In the genomic region with DNA sequence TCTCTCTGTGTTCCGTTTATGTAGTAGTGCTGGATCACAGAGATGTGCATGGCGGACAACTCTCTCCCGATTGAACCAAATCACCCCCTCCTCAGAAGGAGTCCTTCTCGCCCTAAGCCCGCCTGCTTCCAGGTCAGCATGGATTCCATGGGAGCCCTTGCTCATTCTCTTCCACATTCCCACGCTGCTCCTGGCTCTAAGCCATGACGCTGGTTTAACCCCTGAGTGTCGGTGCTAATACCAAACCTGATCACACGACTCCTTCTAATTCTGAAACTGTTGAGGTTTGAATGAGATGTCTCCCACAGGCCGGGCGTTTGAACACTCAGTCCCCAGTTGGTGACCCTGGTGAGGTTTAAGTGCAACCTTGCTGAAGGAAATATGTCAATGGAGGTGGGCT, we compare ENCODE assay signal across 15 mouse cellular contexts. TPM values are rescaled to one million over a fixed set of nuclear protein-coding genes. Genes with fewer than 3 reads are reported as not detected.
DNase-seq lines count a peak whose midpoint lies in the region; ATAC-seq and TF ChIP-seq lines count a peak whose summit lies in the region.
"Had no signal": no experiment of that assay in that cellular context is flagged by ENCODE, and none has a peak within 500 bp of the region (broad histone marks: within the 10 kb centered on the region; RNA-seq: fewer than 3 reads in every experiment).

No protein-coding gene starts in this region.

- H3K4me3 ChIP-seq in hindbrain, postnatal 0 days (ENCODE audit: low read length): no peak overlapping the region
- no peak overlapping the region for H3K4me3 ChIP-seq in hindbrain, embryonic 13.5 days
- no peak overlapping the region for H3K4me3 ChIP-seq in liver, embryonic 13.5 days (replicated peaks)
- H3K4me3 ChIP-seq: forebrain, embryonic 15.5 days; intestine, embryonic 15.5 days; midbrain, embryonic 13.5 days; myocyte had no signal

- TF ChIP-seq CTCF in hindbrain, postnatal 0 days (IDR thresholded peaks at IDR 0.05; ENCODE audit: low read depth): no peak

- 49% methylated on average over 11 of the region's 11 CpGs for WGBS in hindbrain, postnatal 0 days
- WGBS in hindbrain, embryonic 13.5 days: 60% methylated on average over 11 of the region's 11 CpGs
- 76% methylated on average over 11 of the region's 11 CpGs for WGBS in liver, embryonic 13.5 days (ENCODE audit: insufficient replicate concordance)

- no peak overlapping the region for H3K9ac ChIP-seq in hindbrain, postnatal 0 days (replicated peaks; ENCODE audit: low read length)
- H3K9ac ChIP-seq in hindbrain, embryonic 13.5 days: no peak overlapping the region
- no peak overlapping the region for H3K9ac ChIP-seq in liver, embryonic 13.5 days
- H3K9ac ChIP-seq: forebrain, embryonic 15.5 days; intestine, embryonic 15.5 days; midbrain, embryonic 13.5 days had no signal

- H3K36me3 ChIP-seq in hindbrain, postnatal 0 days (ENCODE audit: insufficient read depth, low read length): no peaks in the 10 kb centered on the region
- H3K36me3 ChIP-seq in hindbrain, embryonic 13.5 days: no peaks in the 10 kb centered on the region
- H3K36me3 ChIP-seq in liver, embryonic 13.5 days: no peaks in the 10 kb centered on the region
- H3K36me3 ChIP-seq: forebrain, embryonic 15.5 days; intestine, embryonic 15.5 days; midbrain, embryonic 13.5 days had no signal

- H3K27ac ChIP-seq in hindbrain, postnatal 0 days: no peak overlapping the region
- H3K27ac ChIP-seq in hindbrain, embryonic 13.5 days: no peak overlapping the region
- 0 out of 2 replicates have a peak overlapping the region, but pooled peaks have one; percentile 9 for H3K27ac ChIP-seq in liver, embryonic 13.5 days
- H3K27ac ChIP-seq: forebrain, embryonic 15.5 days; intestine, embryonic 15.5 days; kidney, postnatal 0 days; midbrain, embryonic 13.5 days had no signal

- no peak overlapping the region for H3K4me2 ChIP-seq in hindbrain, postnatal 0 days (ENCODE audit: low read depth, low read length)
- H3K4me2 ChIP-seq in hindbrain, embryonic 13.5 days: no peak overlapping the region
- no peak overlapping the region for H3K4me2 ChIP-seq in liver, embryonic 13.5 days
- H3K4me2 ChIP-seq: forebrain, embryonic 15.5 days; intestine, embryonic 15.5 days; midbrain, embryonic 13.5 days had no signal

- no peaks in the 10 kb centered on the region for H3K4me1 ChIP-seq in hindbrain, postnatal 0 days (ENCODE audit: insufficient read depth, low read length)
- H3K4me1 ChIP-seq in hindbrain, embryonic 13.5 days (replicated peaks): peaks cover 4% of the 10 kb centered on the region; the same call in 1 of the 2 replicates
- peaks cover 14% of the 10 kb centered on the region for H3K4me1 ChIP-seq in liver, embryonic 13.5 days (replicated peaks)
- H3K4me1 ChIP-seq: midbrain, embryonic 13.5 days had no signal

- H3K27me3 ChIP-seq in hindbrain, postnatal 0 days (ENCODE audit: insufficient read depth, low read length): no peaks in the 10 kb centered on the region
- H3K27me3 ChIP-seq in hindbrain, embryonic 13.5 days: no peaks in the 10 kb centered on the region
- no peaks in the 10 kb centered on the region for H3K27me3 ChIP-seq in liver, embryonic 13.5 days
- H3K27me3 ChIP-seq: forebrain, embryonic 15.5 days; intestine, embryonic 15.5 days; Patski had no signal

- no peaks in the 10 kb centered on the region for H3K9me3 ChIP-seq in hindbrain, postnatal 0 days (ENCODE audit: low read length)
- no peaks in the 10 kb centered on the region for H3K9me3 ChIP-seq in hindbrain, embryonic 13.5 days
- no peaks in the 10 kb centered on the region for H3K9me3 ChIP-seq in liver, embryonic 13.5 days (replicated peaks)
- H3K9me3 ChIP-seq: forebrain, embryonic 15.5 days; intestine, embryonic 15.5 days; midbrain, embryonic 13.5 days had no signal

- ATAC-seq in hindbrain, postnatal 0 days: no peak
- no peak for ATAC-seq in hindbrain, embryonic 13.5 days (ENCODE audit: low FRiP score)
- ATAC-seq in liver, embryonic 13.5 days (ENCODE audit: low read depth): no peak
- no peak for ATAC-seq in frontal cortex, adult (ENCODE audit: low TSS enrichment)
- ATAC-seq: activated CD4-positive, CD25-positive, alpha-beta regulatory T cell, adult 4 months; forebrain, embryonic 15.5 days; intestine, embryonic 15.5 days; midbrain, embryonic 13.5 days; Patski had no signal

- peak; percentile 23 for DNase-seq in hindbrain, postnatal 0 days (ENCODE audit: low spot score)
- DNase-seq in liver, embryonic 13.5 days: no peak
- DNase-seq in liver: no peak
- DNase-seq in R1 (ENCODE audit: low read depth, low spot score): peak; percentile 39
- peak; percentile 67 for DNase-seq in induced T-regulatory cell, adult 2 months (ENCODE audit: low read depth)
- DNase-seq: cerebellum, adult 9-10 months had no signal

RNA-seq across cellular contexts. Expression of a gene that starts 21.7 kb away (rescaled TPM):
- 14.7 and 19.1 TPM in 2 replicates for total RNA-seq in hindbrain, postnatal 0 days (2014; rRNA removed)
- 10.3 and 10.9 TPM in 2 replicates for polyA plus RNA-seq in hindbrain, postnatal 0 days (2015; fragmentation: Nextera tagmentation; extraction: Ambion mirVana)
- 3.8 and 5.3 TPM in 2 replicates for polyA plus RNA-seq in hindbrain, embryonic 13.5 days (2015; fragmentation: Nextera tagmentation; extraction: Ambion mirVana)
- 4.5 and 5.0 TPM in 2 replicates for polyA plus RNA-seq in liver, embryonic 13.5 days (2015; fragmentation: Nextera tagmentation; extraction: Ambion mirVana)

RNA-seq across cellular contexts. Expression of a gene that starts 34.7 kb away (rescaled TPM):
- 622 and 633 TPM in 2 replicates for total RNA-seq in hindbrain, postnatal 0 days (2014; rRNA removed)
- polyA plus RNA-seq in hindbrain, postnatal 0 days (2015; fragmentation: Nextera tagmentation; extraction: Ambion mirVana): 464 and 500 TPM in 2 replicates
- 423 TPM in 2 replicates for polyA plus RNA-seq in hindbrain, embryonic 13.5 days (2015; fragmentation: Nextera tagmentation; extraction: Ambion mirVana)
- 55.2 and 64.0 TPM in 2 replicates for polyA plus RNA-seq in liver, embryonic 13.5 days (2015; fragmentation: Nextera tagmentation; extraction: Ambion mirVana)

Comparison
In these comparisons a context has a peak if more than half of its experiments do, and no peak if none do; other contexts are left out.
1. DNase-seq: peak in hindbrain, postnatal 0 days (single experiment), R1 (single experiment) and induced T-regulatory cell, adult 2 months (single experiment); none in liver, embryonic 13.5 days (single experiment) and liver (single experiment).